Mouse (Mus musculus) layer of hippocampus, postnatal 10 days (tissue): ENCODE measurements at regions not wholly inside any gene's neighbourhood (a gene's known extent, or its start where the extent isn't known, plus 50 kb on each side); places are given as distances from the start of the nearest gene placed in this dataset.
A peak's percentile ranks its signal among the peaks of the same experiment; 100 is the strongest.

Experiments used
- DNase-seq, 2 experiments: peaks; one replicate each; pipeline ENCODE4 v3.0.0; 2021; ENCODE audit warnings: low spot score in 2 of 2

DNA sequence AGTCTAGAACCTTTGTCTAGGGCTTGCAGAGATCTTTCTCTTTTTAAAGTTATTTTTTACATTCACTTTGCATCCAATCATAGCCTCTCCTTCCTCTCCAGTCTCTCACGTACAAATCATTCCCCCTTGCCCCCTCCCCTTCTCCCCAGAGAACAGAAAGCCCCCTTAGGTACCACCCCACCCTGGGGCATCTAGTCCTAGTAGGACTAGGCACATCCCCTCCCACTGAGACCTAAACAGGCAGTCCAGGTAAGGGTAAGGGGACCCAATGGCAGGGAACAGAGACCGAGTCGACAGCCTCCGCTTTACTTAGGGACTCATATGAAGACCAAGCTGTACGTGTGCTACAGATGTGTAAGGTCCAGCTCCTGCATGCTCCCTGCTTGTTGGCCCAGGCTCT, 59.3 kb upstream of the D16Ertd472e start:
- DNase-seq: no peak

DNA sequence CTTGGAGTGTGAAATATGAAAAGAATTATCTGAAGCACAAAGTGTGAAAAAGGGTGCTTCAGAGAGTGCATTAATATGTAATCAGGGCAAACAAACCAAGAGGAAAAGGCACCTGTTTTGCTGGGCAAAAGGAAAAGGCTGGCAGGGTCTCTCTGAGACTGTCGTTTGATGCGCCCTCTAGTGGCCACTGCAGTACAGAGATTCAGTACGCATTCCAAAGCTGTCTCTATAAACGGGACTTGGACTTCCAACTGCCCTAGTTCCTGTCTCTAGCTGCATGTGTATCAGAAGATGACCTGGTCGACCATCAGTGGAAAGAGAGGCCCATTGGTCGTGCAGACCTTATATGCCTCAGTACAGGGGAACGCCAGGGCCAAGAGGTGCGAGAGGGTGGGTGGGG, 58.7 kb upstream of the D16Ertd472e start:
- peak; percentile 73 to 79 for DNase-seq

- no peak for DNase-seq
These were observed 55.3 kb upstream of the D16Ertd472e start for GRCm38 (mm10) chr16:78631797-78632196.

DNA sequence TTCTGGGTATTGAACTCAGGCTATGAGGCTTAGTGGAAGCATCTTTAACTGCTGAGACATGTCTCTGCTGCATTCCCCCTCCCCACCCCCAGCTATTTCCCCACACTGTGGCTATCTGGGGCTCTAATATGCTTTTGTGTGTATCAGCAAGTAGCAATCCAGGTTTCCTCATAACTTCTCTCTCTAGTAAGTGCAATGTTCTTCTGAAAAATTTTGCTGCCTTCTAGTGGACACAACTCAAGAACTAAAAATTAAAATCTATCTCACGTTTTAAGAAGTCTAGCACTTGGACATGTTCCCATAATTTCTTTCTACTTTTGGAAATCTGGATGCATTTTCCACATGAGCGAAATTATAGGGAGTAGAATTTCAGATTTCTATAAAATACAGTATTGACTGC, 50.3 kb upstream of the D16Ertd472e start:
- DNase-seq: no peak
